Mouse (Mus musculus) bone marrow macrophage, adult 2 months (primary cell): Measurements from ENCODE around the gene Wnt3a. TPM values are rescaled to one million over a fixed set of nuclear protein-coding genes. Genes with fewer than 3 reads are reported as not detected.

Source experiments
- H3K27ac ChIP-seq: 2 replicates; pipeline ENCODE4 v1.5.1; 2012; ENCODE audit warnings: low read depth, low read length; ENCODE audit not compliant: insufficient read depth
- H3K4me1 ChIP-seq: 2 replicates; pipeline ENCODE4 v1.6.1; 2012; ENCODE audit warnings: low read length; ENCODE audit not compliant: control insufficient read depth, insufficient read depth
- H3K4me3 ChIP-seq: 2 replicates; pipeline ENCODE4 v1.5.1; 2012; ENCODE audit warnings: mild to moderate bottlenecking, low read length, moderate library complexity; ENCODE audit not compliant: insufficient read depth
- CTCF ChIP-seq: IDR thresholded peaks from 2 replicates; pipeline ENCODE4 v1.5.1; 2012; ENCODE audit warnings: low read depth, mild to moderate bottlenecking, low read length, moderate library complexity
- POLR2A ChIP-seq: IDR thresholded peaks from 2 replicates; pipeline ENCODE4 v1.6.1; 2012; ENCODE audit warnings: mild to moderate bottlenecking, low read depth, low read length, borderline replicate concordance
- polyA plus RNA-seq: library from polyadenylated mRNA; stranded (reverse); fragments of >200 nt; gene quantifications from 2 replicates; pipeline ENCODE4 v1.2.4, GENCODE M21; 2012; ENCODE audit not compliant: missing spikeins, insufficient read depth, insufficient read length

Gene Wnt3a
- polyA plus RNA-seq, 1 experiment = not detected

DNA sequence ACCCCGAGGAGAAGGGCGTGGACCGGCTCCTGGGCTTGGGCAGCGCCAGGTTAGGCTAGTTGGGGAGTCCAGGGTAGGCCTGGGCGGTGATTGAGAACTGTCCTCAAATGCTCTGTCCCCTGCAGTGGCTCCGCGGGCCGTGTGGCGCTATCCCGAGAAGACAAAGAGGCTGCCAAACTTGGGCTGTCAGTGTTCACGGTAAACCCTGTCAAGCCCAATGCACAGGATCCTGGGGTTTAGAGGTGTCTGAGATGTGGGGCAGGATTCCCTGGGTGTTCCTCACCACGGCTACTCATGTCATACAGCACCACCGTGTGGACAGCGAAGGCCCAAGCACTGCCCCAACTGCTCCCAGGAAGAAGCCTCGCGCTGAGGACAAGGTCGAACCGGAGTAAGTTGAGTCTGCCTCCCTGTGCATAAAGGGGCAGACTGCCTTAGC is 81.5 kb downstream of the Wnt3a start:
- H3K27ac ChIP-seq = no peak overlapping the region
- TF ChIP-seq CTCF (peak; percentile 46; the same call in 1 of the 2 replicates), POLR2A (no peak)
- peak overlapping the region; percentile 96 for H3K4me3 ChIP-seq
- peaks cover 17% of the 10 kb centered on the region for H3K4me1 ChIP-seq

DNA sequence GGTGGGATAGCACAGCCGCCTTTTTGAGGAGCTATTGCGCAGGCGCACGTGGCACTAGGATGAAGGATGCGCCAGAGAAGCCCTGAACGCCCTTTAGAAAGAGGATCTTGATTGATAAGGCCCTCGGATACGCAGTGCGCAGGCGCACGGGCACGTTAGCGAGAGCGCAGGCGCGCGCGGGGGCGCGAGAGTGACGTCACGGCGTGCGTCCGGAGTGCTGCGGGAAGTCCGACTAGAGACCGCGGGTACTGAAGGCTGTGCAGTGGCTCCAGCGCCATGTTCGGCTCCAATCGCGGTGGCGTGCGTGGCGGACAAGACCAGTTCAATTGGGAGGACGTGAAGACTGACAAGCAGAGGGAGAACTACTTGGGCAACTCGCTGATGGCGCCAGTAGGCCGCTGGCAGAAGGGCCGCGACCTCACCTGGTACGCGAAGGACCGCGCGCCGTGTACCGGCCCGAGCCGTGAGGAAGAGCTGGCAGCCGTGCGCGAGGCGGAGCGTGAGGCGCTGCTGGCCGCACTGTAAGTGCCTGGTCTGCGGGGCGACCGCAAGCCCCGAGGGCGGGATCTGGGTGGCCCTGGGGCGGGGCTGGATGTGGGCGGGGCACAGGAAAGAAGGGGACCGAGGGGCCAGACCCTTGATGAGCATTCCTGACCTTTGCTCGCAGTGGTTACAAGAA is 82.3 kb downstream of the Wnt3a start, which contains the start of gene 2310033P09Rik:
Gene 2310033P09Rik (plus strand): TSS at position 169 of the 679 bp plus-strand sequence.
- TF ChIP-seq CTCF (no peak), POLR2A (no peak)
- Histone ChIP-seq H3K27ac (peak within 1 kb of the TSS; percentile 84), H3K4me3 (peak within 1 kb of the TSS; percentile 96), H3K4me1 (peaks cover 12% of the 10 kb centered on the region)

DNA sequence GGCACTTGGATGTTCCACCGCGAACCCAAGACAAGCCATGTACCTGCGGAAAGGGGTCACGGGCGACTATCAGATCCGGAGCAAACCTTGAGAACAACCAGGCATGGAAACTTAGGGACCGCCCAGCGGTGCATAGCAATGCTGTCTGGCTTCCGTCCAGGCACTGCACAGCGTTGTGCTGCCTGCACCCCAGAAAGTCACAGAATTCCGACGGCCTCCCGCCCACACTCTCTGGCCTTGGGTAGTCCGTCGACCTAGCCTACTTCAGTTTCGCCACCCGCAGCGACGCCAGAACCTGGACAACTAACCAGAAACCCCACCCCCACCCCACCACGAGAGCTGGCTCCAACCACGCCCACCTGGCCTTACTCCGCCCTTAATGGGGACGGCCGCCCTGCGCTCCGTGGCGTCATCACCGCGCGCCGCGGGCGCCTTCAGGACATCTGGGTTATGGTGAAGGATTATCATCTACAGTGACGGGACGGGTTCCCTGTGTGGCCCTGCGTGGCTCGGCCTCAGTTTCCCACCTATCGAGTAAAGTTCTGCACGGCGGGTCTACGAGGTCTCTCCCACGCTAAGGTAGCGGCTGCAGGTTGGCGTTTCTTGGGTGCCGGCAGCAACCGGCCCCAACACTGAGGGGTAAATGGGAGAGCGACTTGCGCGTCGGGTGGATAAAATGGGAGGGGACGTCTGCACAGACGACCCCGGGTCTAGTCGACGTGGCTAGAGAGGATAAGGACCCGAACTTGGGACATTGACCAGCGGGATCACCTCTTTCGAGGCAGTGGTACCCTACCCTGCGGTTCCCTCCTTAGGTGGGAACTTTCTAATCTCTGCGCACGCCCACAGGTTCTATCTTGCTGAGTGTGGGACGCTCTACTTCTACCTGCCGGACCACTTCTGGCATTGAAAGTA is 88.2 kb downstream of the Wnt3a start, which contains the start of gene Mrpl55:
Gene Mrpl55 (plus strand): TSS at position 406 of the 915 bp plus-strand sequence.
- peak within 1 kb of the TSS; percentile 79 for H3K27ac ChIP-seq
- peaks cover 15% of the 10 kb centered on the region for H3K4me1 ChIP-seq
- TF ChIP-seq CTCF = no peak
- TF ChIP-seq POLR2A = 0 out of 2 replicates have a peak, but pooled peaks have one; percentile 14
- H3K4me3 ChIP-seq = peak within 1 kb of the TSS; percentile 77

DNA sequence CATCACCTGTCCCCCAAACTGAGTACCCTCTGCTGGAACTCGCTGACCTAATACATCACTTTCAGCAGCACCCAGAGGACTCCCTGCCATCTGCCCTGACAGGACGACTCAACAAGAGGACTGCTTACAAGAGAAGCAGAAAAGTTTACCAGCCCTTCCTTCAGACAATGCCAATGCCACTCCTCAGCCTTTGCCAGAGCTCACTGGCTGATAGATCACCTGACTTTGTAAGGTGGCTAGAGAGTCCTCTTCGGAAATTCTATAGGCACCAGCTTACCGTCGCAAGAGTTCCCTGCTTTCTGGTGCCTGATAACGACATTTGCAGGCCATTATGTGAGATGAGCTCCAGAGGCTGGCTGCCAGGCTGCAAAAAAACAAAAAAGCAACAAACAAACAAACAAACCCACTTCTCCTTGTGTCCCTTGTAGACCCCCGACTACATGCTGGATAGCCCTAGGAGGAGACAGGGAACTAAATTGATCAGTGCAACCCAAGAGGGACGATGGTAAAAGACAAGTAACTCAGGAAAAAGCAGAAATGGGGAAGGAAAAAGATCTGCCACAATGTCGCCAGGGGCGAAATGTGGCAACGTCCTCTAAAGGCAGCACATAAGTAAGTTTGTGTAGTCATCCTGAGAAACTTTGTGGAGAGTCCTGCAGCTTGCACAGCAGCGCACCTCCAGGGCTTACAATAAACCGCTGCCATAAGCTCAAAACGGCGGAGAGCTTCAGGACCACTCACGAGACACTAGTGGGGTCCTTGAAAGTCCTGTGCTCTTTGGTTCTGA is 89.1 kb downstream of the Wnt3a start:
- peak overlapping the region; percentile 77 for H3K4me3 ChIP-seq
- H3K27ac ChIP-seq = peak overlapping the region; percentile 79
- peaks cover 15% of the 10 kb centered on the region for H3K4me1 ChIP-seq
- TF ChIP-seq CTCF (no peak), POLR2A (no peak)

Other genes starting within 250 kb of the Wnt3a start
- gene Obscn, start 154.3 kb downstream of the Wnt3a start, polyA plus RNA-seq = 0.11 TPM in 1 of 2 replicates, not detected in the other
- gene Iba57, start 127.0 kb downstream of the Wnt3a start, polyA plus RNA-seq = 3.3 and 4.7 TPM in 2 replicates
- not detected in 2 replicates for gene Gjc2, start 107.5 kb downstream of the Wnt3a start, polyA plus RNA-seq
- 32.1 and 32.3 TPM in 2 replicates for gene Guk1, start 98.5 kb downstream of the Wnt3a start, polyA plus RNA-seq
- gene Mrpl55, start 88.3 kb downstream of the Wnt3a start, polyA plus RNA-seq = 20.1 and 24.1 TPM in 2 replicates
- 18.9 and 20.8 TPM in 2 replicates for gene 2310033P09Rik, start 82.4 kb downstream of the Wnt3a start, polyA plus RNA-seq
- 295 and 301 TPM in 2 replicates for gene Arf1, start 62.5 kb downstream of the Wnt3a start, polyA plus RNA-seq
- not detected in 2 replicates for gene Wnt9a, start 16.2 kb upstream of the Wnt3a start, polyA plus RNA-seq
- gene Prss38, start 84.9 kb upstream of the Wnt3a start, polyA plus RNA-seq = not detected in 2 replicates
- gene Jmjd4, start 159.3 kb upstream of the Wnt3a start, polyA plus RNA-seq = 3.2 and 3.3 TPM in 2 replicates
- 17.1 and 18.0 TPM in 2 replicates for gene Snap47, start 160.4 kb upstream of the Wnt3a start, polyA plus RNA-seq
- 2.1 and 2.3 TPM in 2 replicates for gene Zfp867, start 181.7 kb upstream of the Wnt3a start, polyA plus RNA-seq
- 20.2 and 24.1 TPM in 2 replicates for gene Zkscan17, start 236.0 kb upstream of the Wnt3a start, polyA plus RNA-seq